Mouse (Mus musculus) midbrain, postnatal 0 days (tissue): ENCODE measurements around the gene Il1f6. TPM values are rescaled to one million over a fixed set of nuclear protein-coding genes. Genes with fewer than 3 reads are reported as not detected.
A peak's percentile ranks its signal among the peaks of the same experiment; 100 is the strongest.

Experiments
- ATAC-seq: fragments of 200-750 bp; cut with Nextera tagmentation; 2 replicates; pipeline ENCODE4 v1.8.0; 2017; ENCODE audit warnings: moderate number of reproducible peaks, mild to moderate bottlenecking, moderate TSS enrichment, moderate library complexity; ENCODE audit not compliant: low FRiP score
- DNase-seq: peaks from one replicate; pipeline ENCODE4 v3.0.0-alpha.2; 2015; ENCODE audit warnings: low spot score
- H3K27ac ChIP-seq: fragments of 300-500 bp; sonication (generic); 2 replicates; pipeline ENCODE4 v1.5.1; 2014; ENCODE audit warnings: low read depth, mild to moderate bottlenecking, low read length, mixed read lengths
- H3K27me3 ChIP-seq: fragments of 300-500 bp; sonication (generic); 2 replicates; pipeline ENCODE4 v1.6.1; 2014; ENCODE audit warnings: low read length, control low read depth, mixed read lengths; ENCODE audit not compliant: insufficient read depth
- H3K36me3 ChIP-seq: fragments of 300-500 bp; sonication (generic); 2 replicates; pipeline ENCODE4 v1.6.1; 2014; ENCODE audit warnings: low read length, control low read depth, mixed read lengths; ENCODE audit not compliant: insufficient read depth
- H3K4me1 ChIP-seq: fragments of 300-500 bp; sonication (generic); 2 replicates; pipeline ENCODE4 v1.6.1; 2014; ENCODE audit warnings: mild to moderate bottlenecking, control low read depth, antibody characterized with exemption, low read length, mixed read lengths; ENCODE audit not compliant: insufficient read depth
- H3K4me2 ChIP-seq: fragments of 300-500 bp; sonication (generic); 2 replicates; pipeline ENCODE4 v1.6.1; 2014; ENCODE audit warnings: low read depth, mild to moderate bottlenecking, low read length, mixed read lengths; ENCODE audit not compliant: poor library complexity, severe bottlenecking
- H3K4me3 ChIP-seq: fragments of 300-500 bp; sonication (generic); 2 replicates; pipeline ENCODE4 v1.5.1; 2014; ENCODE audit warnings: low read depth, mild to moderate bottlenecking, low read length, moderate library complexity
- H3K9ac ChIP-seq: fragments of 300-500 bp; sonication (generic); replicated peaks from 2 replicates; pipeline ENCODE4 v1.6.1; 2014; ENCODE audit warnings: mild to moderate bottlenecking, low read length, moderate library complexity, mixed read lengths; ENCODE audit not compliant: poor library complexity, severe bottlenecking
- H3K9me3 ChIP-seq: fragments of 300-500 bp; sonication (generic); 2 replicates; pipeline ENCODE4 v1.6.1; 2016; ENCODE audit warnings: low read length, control low read depth
- CTCF ChIP-seq: IDR thresholded peaks from 2 replicates; pipeline ENCODE4 v1.5.1; 2016; ENCODE audit warnings: antibody characterized with exemption, mild to moderate bottlenecking
- WGBS: fragments of 180-500 bp; shearing (Covaris S2); extraction: QIAGEN DNeasy Blood & Tissue Kit; methylation state at CpG from one replicate; pipeline ENCODE4 v1.1.7; 2014; 5-methylcytosine and 5-hydroxymethylcytosine counted together
- polyA plus RNA-seq: library from polyadenylated mRNA; unstranded; fragments of >200 nt; fragmentation: Nextera tagmentation; extraction: Ambion mirVana; gene quantifications from 2 replicates; pipeline ENCODE4 v1.2.1, GENCODE M21; 2015
- total RNA-seq: library from RNA; depleted of rRNA; stranded (reverse); fragments of >200 nt; gene quantifications from 2 replicates; pipeline ENCODE4 v1.2.3, GENCODE M21; 2014; rRNA removed

Gene Il1f6
- total and polyA plus RNA-seq, 2 experiments from 2014 or later, result not detected

DNA sequence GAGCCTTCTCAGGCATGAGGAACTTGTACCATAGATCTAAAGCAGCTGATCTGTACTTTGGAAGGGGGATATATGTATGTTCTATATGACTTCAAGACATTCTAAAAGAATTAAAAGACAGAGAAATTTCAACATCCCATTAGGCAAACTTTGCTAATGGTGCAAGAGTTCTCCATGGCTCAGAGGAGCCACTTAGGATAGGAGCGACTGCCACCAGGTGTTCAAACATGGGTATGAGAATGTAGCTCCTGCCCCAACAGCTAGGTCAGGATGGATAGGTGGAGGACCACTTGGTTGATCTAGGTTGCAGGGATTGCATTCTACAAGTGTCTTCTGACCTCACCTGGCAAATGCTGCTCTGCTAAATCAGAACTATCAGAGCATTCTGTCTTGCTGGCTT is 27.0 kb upstream of the Il1f6 start:
- Histone ChIP-seq H3K36me3 (no peaks in the 10 kb centered on the region), H3K27me3 (no peaks in the 10 kb centered on the region), H3K4me2 (no peak overlapping the region), H3K9me3 (no peaks in the 10 kb centered on the region), H3K4me3 (no peak overlapping the region), H3K9ac (no peak overlapping the region), H3K27ac (no peak overlapping the region), H3K4me1 (no peaks in the 10 kb centered on the region)
- WGBS, result 63% methylated on average over 1 of the region's 1 CpGs
- ATAC-seq, result no peak
- TF ChIP-seq CTCF, result peak; percentile 36
- DNase-seq, result no peak

GRCm38 (mm10) chr2:24227191-24227590 is 12.0 kb downstream of the Il1f6 start:
- 81% methylated on average over 2 of the region's 2 CpGs for WGBS

DNA sequence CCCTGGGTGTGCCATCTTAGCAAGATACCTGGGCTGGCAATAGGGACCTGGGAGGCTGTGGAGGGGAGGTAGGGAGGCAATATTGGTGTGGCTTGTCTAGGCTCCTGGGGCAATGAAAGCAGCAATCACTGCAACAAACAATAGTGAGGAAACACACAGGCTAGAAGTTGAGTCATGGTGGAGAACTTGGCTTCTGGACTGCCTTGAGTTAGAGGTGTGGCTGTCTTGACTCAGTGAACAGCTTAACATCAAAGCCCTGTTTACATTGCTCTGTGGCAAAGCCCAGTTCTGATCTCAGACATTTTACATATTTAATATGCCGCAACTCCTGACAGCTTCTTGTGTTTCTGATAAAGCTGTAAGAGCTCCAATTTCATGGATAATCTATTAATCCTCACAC is 52.3 kb downstream of the Il1f6 start:
- Histone ChIP-seq H3K4me1 (no peaks in the 10 kb centered on the region), H3K4me2 (no peak overlapping the region), H3K27ac (no peak overlapping the region), H3K9ac (no peak overlapping the region), H3K4me3 (no peak overlapping the region), H3K9me3 (no peaks in the 10 kb centered on the region), H3K36me3 (no peaks in the 10 kb centered on the region), H3K27me3 (no peaks in the 10 kb centered on the region)
- ATAC-seq (no peak), DNase-seq (no peak)
- WGBS, result 71% methylated on average over 1 of the region's 1 CpGs
- TF ChIP-seq CTCF, result no peak

More at GRCm38 (mm10) chr2:24227191-24227590, 12.0 kb downstream of the Il1f6 start:
- no peak overlapping the region for H3K4me2 ChIP-seq
- ATAC-seq (no peak), DNase-seq (no peak)
- no peak for TF ChIP-seq CTCF
- H3K27ac ChIP-seq, result no peak overlapping the region
- no peak overlapping the region for H3K4me3 ChIP-seq
- H3K9me3 ChIP-seq, result no peaks in the 10 kb centered on the region
- no peaks in the 10 kb centered on the region for H3K36me3 ChIP-seq
- H3K9ac ChIP-seq, result no peak overlapping the region
- no peaks in the 10 kb centered on the region for H3K27me3 ChIP-seq
- no peaks in the 10 kb centered on the region for H3K4me1 ChIP-seq

DNA sequence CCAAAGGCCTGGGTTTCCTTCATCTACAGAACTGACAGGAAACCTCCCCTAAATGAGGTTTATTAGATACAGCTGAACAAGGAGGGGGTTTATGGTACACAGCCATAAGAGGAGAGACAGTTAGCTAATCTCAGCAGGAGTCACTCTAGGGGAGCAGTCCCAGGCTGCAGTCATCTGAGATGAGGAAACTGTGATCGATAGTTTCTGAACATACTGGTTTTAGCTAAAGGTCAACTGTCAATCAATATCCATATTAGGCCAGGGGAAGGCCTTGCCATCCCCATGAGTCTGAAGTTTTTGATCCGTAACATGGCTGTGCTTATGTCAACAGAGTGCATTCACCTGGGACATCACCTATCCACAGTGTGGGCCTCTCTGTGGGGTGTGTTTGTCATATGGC is 58.4 kb downstream of the Il1f6 start:
- WGBS, result 83% methylated on average over 2 of the region's 2 CpGs
- TF ChIP-seq CTCF, result no peak
- H3K4me1 ChIP-seq, result no peaks in the 10 kb centered on the region
- H3K36me3 ChIP-seq, result no peaks in the 10 kb centered on the region
- ATAC-seq (no peak), DNase-seq (no peak)
- no peak overlapping the region for H3K4me2 ChIP-seq
- H3K27ac ChIP-seq, result no peak overlapping the region
- no peak overlapping the region for H3K9ac ChIP-seq
- H3K9me3 ChIP-seq, result no peaks in the 10 kb centered on the region
- H3K27me3 ChIP-seq, result no peaks in the 10 kb centered on the region
- no peak overlapping the region for H3K4me3 ChIP-seq

- ATAC-seq (no peak), DNase-seq (no peak)
- no peak for TF ChIP-seq CTCF
- H3K36me3 ChIP-seq, result no peaks in the 10 kb centered on the region
- 17% methylated on average over 1 of the region's 1 CpGs for WGBS
- no peak overlapping the region for H3K4me2 ChIP-seq
- H3K9ac ChIP-seq, result no peak overlapping the region
- H3K27me3 ChIP-seq, result no peaks in the 10 kb centered on the region
- H3K4me1 ChIP-seq, result no peaks in the 10 kb centered on the region
- H3K27ac ChIP-seq, result no peak overlapping the region
- no peak overlapping the region for H3K4me3 ChIP-seq
- no peaks in the 10 kb centered on the region for H3K9me3 ChIP-seq
Observed at GRCm38 (mm10) chr2:24275146-24275545, 59.9 kb downstream of the Il1f6 start.

Other genes with a start within 250 kb of the Il1f6 start
- gene Hnmt, start 166.0 kb upstream of the Il1f6 start, total RNA-seq, result 16.1 and 19.7 TPM in 2 replicates
- 22.9 and 27.9 TPM in 2 replicates for gene Hnmt, start 166.0 kb upstream of the Il1f6 start, polyA plus RNA-seq
- not detected in 2 replicates for gene Tbpl2, start 118.8 kb upstream of the Il1f6 start, total RNA-seq
- gene Tbpl2, start 118.8 kb upstream of the Il1f6 start, polyA plus RNA-seq, result not detected in 2 replicates
- gene Il1f8, start 62.3 kb upstream of the Il1f6 start, total RNA-seq, result not detected in 2 replicates
- gene Il1f8, start 62.3 kb upstream of the Il1f6 start, polyA plus RNA-seq, result not detected in 2 replicates
- not detected in 2 replicates for gene Il1f9, start 28.9 kb upstream of the Il1f6 start, total RNA-seq
- not detected in 2 replicates for gene Il1f9, start 28.9 kb upstream of the Il1f6 start, polyA plus RNA-seq
- 0.55 TPM in 1 of 2 replicates, not detected in the other for gene Il1f5, start 61.5 kb downstream of the Il1f6 start, total RNA-seq
- gene Il1f5, start 61.5 kb downstream of the Il1f6 start, polyA plus RNA-seq, result not detected in 2 replicates
- gene Il1f10, start 75.8 kb downstream of the Il1f6 start, total RNA-seq, result not detected in 2 replicates
- not detected in 2 replicates for gene Il1f10, start 75.8 kb downstream of the Il1f6 start, polyA plus RNA-seq
- 0.60 TPM in 1 of 2 replicates, not detected in the other for gene Il1rn, start 121.4 kb downstream of the Il1f6 start, total RNA-seq
- 0.07 and 0.25 TPM in 2 replicates for gene Il1rn, start 121.4 kb downstream of the Il1f6 start, polyA plus RNA-seq
- 0.19 and 2.1 TPM in 2 replicates for gene Psd4, start 152.2 kb downstream of the Il1f6 start, total RNA-seq
- 0.36 and 0.55 TPM in 2 replicates for gene Psd4, start 152.2 kb downstream of the Il1f6 start, polyA plus RNA-seq